Mouse (Mus musculus): ENCODE data around the gene Dohh. TPM values are rescaled to one million over a fixed set of nuclear protein-coding genes. Genes with fewer than 3 reads are reported as not detected.
A peak's percentile ranks its signal among the peaks of the same experiment; 100 is the strongest.

Gene Dohh
- polyA plus RNA-seq, 1 experiment, result 52.9 TPM

- H3K4me3 ChIP-seq (ENCODE audit: low read depth, low read length), result no peak overlapping the region
- no peaks in the 10 kb centered on the region for H3K27me3 ChIP-seq (ENCODE audit: control insufficient read depth, insufficient read depth, low read length, poor library complexity, severe bottlenecking)
- no peak overlapping the region for H3K27ac ChIP-seq (ENCODE audit: insufficient read depth, low read length)
- H3K9ac ChIP-seq (ENCODE audit: low read depth, poor library complexity, severe bottlenecking), result no peak overlapping the region
- no peaks in the 10 kb centered on the region for H3K9me3 ChIP-seq (replicated peaks; ENCODE audit: control insufficient read depth, insufficient read depth, low read length, poor library complexity, severe bottlenecking)
- TF ChIP-seq POLR2A (IDR thresholded peaks at IDR 0.05; ENCODE audit: insufficient read depth, low read length) (no peak), EP300 (IDR thresholded peaks at IDR 0.05; ENCODE audit: insufficient read depth, low read depth, low read length) (no peak), CTCF (IDR thresholded peaks at IDR 0.05; ENCODE audit: low read depth, low read length) (no peak)
- H3K4me1 ChIP-seq (ENCODE audit: control insufficient read depth, insufficient read depth, low read length), result peaks cover 14% of the 10 kb centered on the region
- H3K36me3 ChIP-seq (ENCODE audit: control insufficient read depth, insufficient read depth, low read length, poor library complexity, severe bottlenecking), result no peaks in the 10 kb centered on the region
Observed at GRCm38 (mm10) chr10:81422191-81422590, 38.0 kb downstream of the Dohh start.

GRCm38 (mm10) chr10:81422661-81423217 lies 38.5 kb downstream of the Dohh start:
- H3K27me3 ChIP-seq (ENCODE audit: control insufficient read depth, insufficient read depth, low read length, poor library complexity, severe bottlenecking), result no peaks in the 10 kb centered on the region
- H3K4me1 ChIP-seq (ENCODE audit: control insufficient read depth, insufficient read depth, low read length), result peaks cover 12% of the 10 kb centered on the region
- no peak for TF ChIP-seq CTCF (IDR thresholded peaks at IDR 0.05; ENCODE audit: low read depth, low read length)
- no peak for TF ChIP-seq EP300 (IDR thresholded peaks at IDR 0.05; ENCODE audit: insufficient read depth, low read depth, low read length)
- no peak for TF ChIP-seq POLR2A (IDR thresholded peaks at IDR 0.05; ENCODE audit: insufficient read depth, low read length)

GRCm38 (mm10) chr10:81423476-81424245 lies 39.4 kb downstream of the Dohh start:
- Histone ChIP-seq H3K9ac (ENCODE audit: low read depth, poor library complexity, severe bottlenecking) (no peak overlapping the region), H3K4me1 (ENCODE audit: control insufficient read depth, insufficient read depth, low read length) (peaks cover 9% of the 10 kb centered on the region), H3K27ac (ENCODE audit: insufficient read depth, low read length) (no peak overlapping the region), H3K9me3 (replicated peaks; ENCODE audit: control insufficient read depth, insufficient read depth, low read length, poor library complexity, severe bottlenecking) (no peaks in the 10 kb centered on the region), H3K36me3 (ENCODE audit: control insufficient read depth, insufficient read depth, low read length, poor library complexity, severe bottlenecking) (no peaks in the 10 kb centered on the region), H3K4me3 (ENCODE audit: low read depth, low read length) (no peak overlapping the region), H3K27me3 (ENCODE audit: control insufficient read depth, insufficient read depth, low read length, poor library complexity, severe bottlenecking) (no peaks in the 10 kb centered on the region)
- TF ChIP-seq CTCF (IDR thresholded peaks at IDR 0.05; ENCODE audit: low read depth, low read length) (no peak), EP300 (IDR thresholded peaks at IDR 0.05; ENCODE audit: insufficient read depth, low read depth, low read length) (no peak), POLR2A (IDR thresholded peaks at IDR 0.05; ENCODE audit: insufficient read depth, low read length) (no peak)

More at GRCm38 (mm10) chr10:81422661-81423217, 38.5 kb downstream of the Dohh start:
- Histone ChIP-seq H3K27ac (ENCODE audit: insufficient read depth, low read length) (no peak overlapping the region), H3K9me3 (replicated peaks; ENCODE audit: control insufficient read depth, insufficient read depth, low read length, poor library complexity, severe bottlenecking) (no peaks in the 10 kb centered on the region), H3K36me3 (ENCODE audit: control insufficient read depth, insufficient read depth, low read length, poor library complexity, severe bottlenecking) (no peaks in the 10 kb centered on the region), H3K4me3 (ENCODE audit: low read depth, low read length) (no peak overlapping the region), H3K9ac (ENCODE audit: low read depth, poor library complexity, severe bottlenecking) (no peak overlapping the region)

- peaks cover 4% of the 10 kb centered on the region for H3K4me1 ChIP-seq (ENCODE audit: control insufficient read depth, insufficient read depth, low read length)
- no peak overlapping the region for H3K9ac ChIP-seq (ENCODE audit: low read depth, poor library complexity, severe bottlenecking)
- no peaks in the 10 kb centered on the region for H3K9me3 ChIP-seq (replicated peaks; ENCODE audit: control insufficient read depth, insufficient read depth, low read length, poor library complexity, severe bottlenecking)
- no peaks in the 10 kb centered on the region for H3K36me3 ChIP-seq (ENCODE audit: control insufficient read depth, insufficient read depth, low read length, poor library complexity, severe bottlenecking)
- TF ChIP-seq POLR2A (IDR thresholded peaks at IDR 0.05; ENCODE audit: insufficient read depth, low read length), result no peak
- TF ChIP-seq EP300 (IDR thresholded peaks at IDR 0.05; ENCODE audit: insufficient read depth, low read depth, low read length), result no peak
- TF ChIP-seq CTCF (IDR thresholded peaks at IDR 0.05; ENCODE audit: low read depth, low read length), result no peak
- H3K27me3 ChIP-seq (ENCODE audit: control insufficient read depth, insufficient read depth, low read length, poor library complexity, severe bottlenecking), result no peaks in the 10 kb centered on the region
- no peak overlapping the region for H3K27ac ChIP-seq (ENCODE audit: insufficient read depth, low read length)
- peak overlapping the region; percentile 3; the same call in 1 of the 2 replicates for H3K4me3 ChIP-seq (ENCODE audit: low read depth, low read length)
Observed at GRCm38 (mm10) chr10:81424246-81425051, 40.2 kb downstream of the Dohh start.

GRCm38 (mm10) chr10:81425236-81425850 lies 41.1 kb downstream of the Dohh start:
- Histone ChIP-seq H3K4me1 (ENCODE audit: control insufficient read depth, insufficient read depth, low read length) (peaks cover 4% of the 10 kb centered on the region), H3K9me3 (replicated peaks; ENCODE audit: control insufficient read depth, insufficient read depth, low read length, poor library complexity, severe bottlenecking) (no peaks in the 10 kb centered on the region), H3K27ac (ENCODE audit: insufficient read depth, low read length) (no peak overlapping the region), H3K4me3 (ENCODE audit: low read depth, low read length) (no peak overlapping the region), H3K27me3 (ENCODE audit: control insufficient read depth, insufficient read depth, low read length, poor library complexity, severe bottlenecking) (no peaks in the 10 kb centered on the region), H3K9ac (ENCODE audit: low read depth, poor library complexity, severe bottlenecking) (0 out of 2 replicates have a peak overlapping the region, but pooled peaks have one; percentile 73), H3K36me3 (ENCODE audit: control insufficient read depth, insufficient read depth, low read length, poor library complexity, severe bottlenecking) (no peaks in the 10 kb centered on the region)
- TF ChIP-seq EP300 (IDR thresholded peaks at IDR 0.05; ENCODE audit: insufficient read depth, low read depth, low read length) (no peak), POLR2A (IDR thresholded peaks at IDR 0.05; ENCODE audit: insufficient read depth, low read length) (no peak), CTCF (IDR thresholded peaks at IDR 0.05; ENCODE audit: low read depth, low read length) (no peak)
